Mouse (Mus musculus) neutrophil, adult 83 days (primary cell): Measurements from ENCODE around the gene Nr4a2. TPM values are rescaled to one million over a fixed set of nuclear protein-coding genes. Genes with fewer than 3 reads are reported as not detected.

Experiments used
- total RNA-seq, 2 experiments: library from RNA; stranded (reverse); gene quantifications; one replicate each; pipeline ENCODE4 v1.2.4; 2023

Nr4a2 gene
- total RNA-seq = 1 to 10 TPM; 5.2 to 6.1 TPM

DNA sequence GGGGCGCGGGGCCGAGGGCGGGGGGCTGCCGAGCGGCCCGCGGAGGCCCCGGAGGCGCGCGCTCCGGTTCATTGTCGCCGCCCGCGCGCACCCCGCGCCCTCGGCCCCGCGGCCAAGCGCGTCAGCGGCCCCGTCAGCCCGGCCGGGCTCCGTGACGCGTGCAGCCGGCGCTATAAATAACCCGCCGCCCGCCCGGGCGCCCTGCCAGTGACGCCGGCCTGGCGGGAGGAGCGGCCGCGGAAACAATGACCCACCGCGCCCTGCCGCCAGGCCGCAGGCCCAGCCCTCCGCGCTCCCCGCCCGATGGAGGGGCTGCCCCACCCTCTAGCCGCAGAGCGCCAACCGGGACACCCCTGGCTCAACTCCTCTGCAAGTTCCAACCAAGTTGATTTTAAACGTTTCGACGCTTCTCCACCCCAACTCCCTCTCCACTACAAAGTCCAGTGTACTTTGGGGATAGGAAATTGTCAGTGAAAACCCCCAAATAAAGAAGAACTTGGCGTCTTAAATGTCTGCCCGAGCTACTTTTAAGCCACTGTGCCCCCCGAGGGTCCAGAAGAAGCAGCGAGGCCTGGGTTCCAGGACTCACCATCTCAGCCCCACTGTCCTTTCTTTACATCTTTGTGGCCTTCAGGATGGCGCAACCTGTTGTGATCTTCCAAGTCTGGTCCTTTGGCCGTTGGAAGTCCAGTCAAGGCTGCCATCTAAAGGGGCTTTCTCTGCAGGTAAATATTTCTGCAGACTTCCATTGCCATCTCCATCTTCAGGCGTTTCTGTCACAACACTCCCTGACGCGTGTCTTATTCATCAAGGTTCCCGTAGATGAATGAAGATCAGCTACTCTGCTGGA lies at the start of gene Nr4a2:
TSS of gene Nr4a2 (minus strand) at position 13 of the 850 bp plus-strand sequence.

Other genes starting within 250 kb of the Nr4a2 start
- gene Gpd2, start 113.6 kb upstream of the Nr4a2 start, total RNA-seq = 10 to 100 TPM; 41.8 to 47.2 TPM